Mouse (Mus musculus) gastrocnemius, postnatal 10 days (tissue): ENCODE results near the gene Ppm1h. TPM values are rescaled to one million over a fixed set of nuclear protein-coding genes. Genes with fewer than 3 reads are reported as not detected.

ENCODE experiments used
- DNase-seq: peaks from one replicate; pipeline ENCODE4 v3.0.0; 2021; ENCODE audit warnings: mixed read lengths
- total RNA-seq, 2 experiments: library from RNA; stranded (reverse); gene quantifications; 2 replicates each; pipeline ENCODE4 v1.2.3; 2021

Gene Ppm1h
- total RNA-seq, 2 experiments from 2014 or later, result 3.1 to 4.8 TPM

DNA sequence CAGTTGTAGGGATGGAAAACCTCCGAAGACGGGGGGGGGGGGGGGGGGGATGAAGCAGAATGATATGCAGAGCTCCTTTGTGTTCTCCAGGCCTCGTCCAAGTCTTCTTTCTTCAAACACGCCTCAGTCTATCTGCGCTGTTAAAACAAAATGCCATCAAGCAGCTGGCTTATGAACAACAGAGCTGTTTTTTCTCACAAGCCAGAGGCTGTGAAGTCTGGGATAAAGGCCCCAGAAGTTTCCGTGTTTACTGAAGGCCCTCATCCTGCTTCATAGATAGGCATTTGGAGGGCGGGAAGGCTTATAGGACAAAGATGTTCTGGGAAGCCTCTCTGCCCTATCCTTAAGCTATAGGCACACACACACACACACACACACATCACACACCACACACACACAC, 181.5 kb downstream of the Ppm1h start:
- no peak for DNase-seq

DNA sequence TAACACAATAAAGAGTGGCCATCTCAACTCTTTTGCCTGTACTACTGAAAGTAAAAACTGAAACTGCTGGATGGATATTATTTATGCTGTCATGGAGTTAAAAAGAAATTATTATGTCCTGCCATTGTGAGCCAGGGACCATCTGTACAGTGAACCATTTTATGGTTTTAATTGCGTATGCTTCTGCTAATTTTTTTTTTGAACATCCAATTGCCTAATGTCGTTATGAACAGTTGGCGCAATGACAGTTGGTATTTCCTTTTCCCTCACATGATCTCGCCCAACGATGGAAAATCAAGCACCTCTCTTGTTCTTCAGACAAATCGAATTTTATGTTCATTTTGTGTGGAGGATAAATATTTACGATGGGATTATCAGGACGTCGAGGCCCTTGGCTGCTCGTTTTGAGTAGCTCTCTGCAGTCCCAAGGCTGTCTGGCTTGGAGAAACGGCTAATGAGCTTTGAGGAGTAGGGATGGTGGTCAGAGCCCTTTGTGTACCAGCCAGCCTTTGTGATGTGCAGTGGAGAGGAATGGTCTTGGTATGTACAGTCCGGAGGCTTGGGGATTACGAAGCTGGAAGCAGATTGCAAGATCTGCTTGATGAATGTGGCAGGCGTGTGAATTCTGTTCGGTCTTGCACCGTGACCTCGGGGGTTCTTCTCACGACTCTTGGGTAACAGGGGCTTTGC, 183.3 kb downstream of the Ppm1h start:
- no peak for DNase-seq

- no peak for DNase-seq
These were observed 183.9 kb downstream of the Ppm1h start for GRCm38 (mm10) chr10:122862386-122863023.

DNA sequence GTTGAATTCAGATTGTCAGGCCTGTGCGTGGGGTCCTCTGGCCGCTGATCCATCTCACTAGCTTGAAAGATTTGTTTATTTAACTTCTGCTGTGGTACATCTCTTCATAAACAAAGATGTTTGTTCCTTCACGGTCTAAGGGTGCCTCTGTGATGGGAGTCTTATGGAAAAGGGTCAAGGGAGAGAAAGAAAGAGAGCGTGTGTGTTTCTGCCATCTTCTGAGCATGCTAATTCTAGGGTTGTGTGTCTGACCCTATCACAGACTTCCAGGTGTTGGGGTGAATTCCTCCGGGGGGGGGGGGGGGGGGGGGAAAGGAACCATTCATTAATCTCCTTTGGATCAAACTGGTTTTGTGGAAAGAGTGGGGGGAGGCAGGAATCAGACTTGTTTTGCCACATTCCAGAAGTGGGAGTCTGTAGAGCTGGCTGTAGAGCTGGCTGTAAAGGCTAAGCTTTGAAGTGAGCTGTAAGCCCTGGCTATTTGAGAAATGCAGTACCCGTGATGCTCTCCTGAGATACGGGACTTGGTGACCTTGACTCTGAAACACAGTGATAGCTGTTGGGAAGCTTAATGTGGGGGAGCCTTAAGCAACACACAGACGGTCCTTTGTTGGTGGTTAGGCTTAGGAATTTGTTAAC, 191.4 kb downstream of the Ppm1h start:
- no peak for DNase-seq

DNA sequence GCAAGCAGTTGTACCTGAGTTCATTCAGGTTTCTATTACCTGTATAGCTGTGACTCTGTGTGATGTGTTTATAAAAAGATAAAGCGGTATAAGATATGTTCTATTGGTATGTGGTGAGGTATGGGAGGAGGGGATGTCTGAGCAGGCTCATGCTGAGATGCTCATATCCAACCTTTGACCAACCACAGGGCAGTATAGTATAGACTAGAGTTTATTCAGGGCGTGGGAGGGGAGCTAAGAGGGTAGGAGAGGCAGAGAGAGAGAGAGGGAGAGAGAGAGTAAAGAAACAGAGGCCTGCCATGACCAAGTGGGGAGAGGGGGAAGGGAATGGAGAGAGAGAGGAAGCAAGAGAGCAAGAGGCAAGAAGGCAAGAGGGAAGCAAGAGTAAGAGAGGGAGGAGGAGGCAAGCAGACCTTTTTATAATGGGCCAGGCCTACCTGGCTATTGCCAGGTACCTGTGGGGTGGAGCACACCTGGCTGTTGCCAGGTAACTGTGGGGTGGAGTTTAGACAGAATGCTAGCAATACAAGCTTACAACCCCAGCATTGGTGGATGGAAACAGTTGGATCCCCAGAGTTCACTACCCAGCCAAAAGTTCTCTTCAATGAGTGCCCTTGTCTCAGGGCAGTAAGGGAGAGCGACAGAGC, 192.4 kb downstream of the Ppm1h start:
- no peak for DNase-seq

DNA sequence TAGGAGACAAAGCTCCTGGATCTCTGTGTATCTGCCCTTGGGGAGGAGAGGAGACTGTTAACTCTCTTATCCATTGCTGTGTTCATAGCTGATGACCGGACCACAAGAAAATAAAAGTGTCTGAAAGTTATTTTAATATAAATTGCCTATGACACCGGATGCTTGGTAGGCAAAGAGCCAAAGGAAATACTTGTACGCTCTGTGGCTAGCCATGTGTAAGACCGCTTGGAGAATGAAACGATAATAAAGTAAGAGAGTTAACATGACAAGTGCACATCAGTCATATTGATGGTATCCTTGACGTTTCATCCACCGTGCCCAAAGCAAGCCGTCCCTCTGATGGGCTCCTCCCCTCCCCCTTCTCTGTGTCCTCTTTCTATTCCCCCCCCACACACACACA, 194.2 kb downstream of the Ppm1h start:
- no peak for DNase-seq

DNA sequence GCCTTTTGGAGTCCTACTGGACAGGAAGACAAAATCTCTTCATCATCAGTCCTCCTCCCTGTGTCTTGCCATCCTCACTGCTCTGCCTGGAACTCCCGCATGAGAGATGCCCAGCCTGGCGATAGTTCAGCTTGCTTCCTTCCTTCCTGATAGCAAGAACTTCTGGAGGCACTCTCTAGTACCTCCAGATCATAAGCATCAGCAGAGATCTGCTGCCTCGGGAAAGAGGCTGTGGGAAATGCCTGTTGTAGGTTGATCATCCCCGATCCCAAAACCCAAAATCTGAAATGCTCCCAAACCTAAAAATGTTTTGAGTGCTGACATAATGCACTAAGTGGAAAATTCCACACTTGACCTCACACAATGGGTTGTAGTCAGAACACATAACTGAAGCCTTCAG, 198.4 kb downstream of the Ppm1h start:
- no peak for DNase-seq

DNA sequence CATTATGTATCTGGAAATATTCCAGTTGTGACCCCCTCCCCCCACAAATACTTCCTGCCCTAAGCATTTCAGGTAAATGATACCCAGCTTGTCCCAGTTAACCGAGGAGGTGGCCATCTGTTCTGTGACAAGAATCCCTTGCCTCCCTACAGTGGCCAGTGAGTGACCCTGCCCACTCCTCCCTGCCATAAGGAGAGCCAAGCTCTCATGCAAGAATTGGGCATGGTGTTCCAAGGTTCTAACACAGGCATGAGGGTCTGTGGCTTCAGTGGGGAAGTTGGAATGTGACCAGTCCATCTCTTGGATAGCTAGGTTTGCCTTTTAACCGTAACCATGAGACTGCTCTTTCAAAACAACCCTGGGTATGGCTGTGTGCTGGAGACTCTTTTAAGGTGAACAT, 198.9 kb downstream of the Ppm1h start:
- DNase-seq, result no peak

GRCm38 (mm10) chr10:122881456-122881855, 202.9 kb downstream of the Ppm1h start:
- DNase-seq, result no peak

DNA sequence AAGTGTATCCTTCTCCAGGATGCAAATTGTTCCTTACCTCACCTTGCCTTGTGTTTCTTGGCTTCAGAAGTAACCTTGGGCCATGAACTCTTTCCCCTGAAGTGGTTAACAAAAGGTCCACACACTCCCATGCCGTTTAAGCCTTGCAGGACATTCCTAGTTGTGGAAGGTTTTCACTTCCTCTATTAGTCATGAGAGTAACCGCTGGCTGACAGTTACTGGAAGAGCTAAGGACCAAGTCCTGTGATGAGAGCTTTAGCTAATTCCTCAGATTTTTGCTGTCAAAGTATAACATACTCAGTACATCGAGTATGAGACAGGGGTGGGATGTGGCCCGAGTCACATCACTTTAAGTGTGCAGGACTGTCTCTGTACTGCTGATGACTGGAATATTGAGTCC, 204.1 kb downstream of the Ppm1h start:
- DNase-seq, result no peak

DNA sequence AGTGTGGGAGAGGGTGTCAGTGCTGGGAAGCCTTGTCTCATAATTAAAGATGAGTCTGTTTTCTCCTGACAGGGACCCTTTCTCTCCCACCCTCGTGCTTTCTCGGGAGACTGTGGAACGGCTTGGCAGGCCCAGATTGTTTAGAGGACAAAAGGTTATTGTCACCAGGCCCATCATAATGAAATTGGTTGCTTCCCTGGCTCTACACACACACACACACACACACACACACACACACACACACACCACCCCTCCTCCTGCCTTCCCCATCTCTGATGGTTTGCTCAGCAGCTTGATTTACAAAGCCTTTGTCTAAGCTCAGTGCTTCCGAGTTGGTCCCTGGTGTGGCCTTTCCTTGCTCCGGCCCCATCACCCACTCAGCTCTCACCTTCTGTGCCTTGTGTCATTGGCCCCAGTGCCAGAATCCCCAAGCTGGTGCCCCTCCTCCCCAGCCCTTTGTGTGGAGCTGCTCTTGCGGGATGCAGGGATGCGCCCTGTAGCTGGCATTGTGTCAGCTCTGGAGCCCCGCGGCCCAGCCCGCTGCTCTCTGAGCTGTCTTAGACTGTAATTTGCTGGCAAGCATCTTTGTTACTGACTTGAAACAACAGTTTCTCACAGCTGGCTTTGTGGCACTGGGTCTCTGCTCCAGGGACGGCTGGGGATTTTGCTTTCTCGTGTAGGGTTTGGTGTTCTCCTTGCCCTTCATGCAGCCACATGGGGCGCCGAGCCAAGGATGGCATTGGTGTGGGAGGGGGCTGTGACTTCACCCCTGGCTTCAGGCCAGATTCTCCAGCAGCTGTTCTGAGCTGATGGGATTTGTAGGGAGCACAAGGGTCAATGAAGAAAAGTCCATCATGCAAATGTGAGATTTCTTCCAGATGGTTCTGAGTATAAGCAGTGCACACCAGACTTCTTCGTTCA, 205.5 kb downstream of the Ppm1h start:
- peak; percentile 78 for DNase-seq

DNA sequence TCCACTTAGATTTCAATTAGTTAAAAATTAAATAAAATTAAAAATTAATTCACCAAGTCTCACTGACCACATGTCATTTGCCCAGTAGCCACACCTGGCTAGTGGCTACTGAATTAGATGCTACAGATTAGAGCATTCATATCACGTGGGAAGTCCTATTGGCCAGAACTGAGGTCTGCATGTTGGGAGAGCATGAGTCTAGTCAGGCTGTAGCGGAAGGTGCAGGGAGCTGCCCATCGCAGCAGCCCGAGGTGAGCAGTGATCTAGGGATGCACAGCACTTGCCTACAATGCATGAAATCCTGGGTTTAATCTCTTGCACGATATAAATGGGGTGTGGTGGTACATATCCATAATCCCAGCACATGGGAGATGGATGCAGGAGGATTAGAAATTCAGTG, 206.7 kb downstream of the Ppm1h start:
- no peak for DNase-seq

DNA sequence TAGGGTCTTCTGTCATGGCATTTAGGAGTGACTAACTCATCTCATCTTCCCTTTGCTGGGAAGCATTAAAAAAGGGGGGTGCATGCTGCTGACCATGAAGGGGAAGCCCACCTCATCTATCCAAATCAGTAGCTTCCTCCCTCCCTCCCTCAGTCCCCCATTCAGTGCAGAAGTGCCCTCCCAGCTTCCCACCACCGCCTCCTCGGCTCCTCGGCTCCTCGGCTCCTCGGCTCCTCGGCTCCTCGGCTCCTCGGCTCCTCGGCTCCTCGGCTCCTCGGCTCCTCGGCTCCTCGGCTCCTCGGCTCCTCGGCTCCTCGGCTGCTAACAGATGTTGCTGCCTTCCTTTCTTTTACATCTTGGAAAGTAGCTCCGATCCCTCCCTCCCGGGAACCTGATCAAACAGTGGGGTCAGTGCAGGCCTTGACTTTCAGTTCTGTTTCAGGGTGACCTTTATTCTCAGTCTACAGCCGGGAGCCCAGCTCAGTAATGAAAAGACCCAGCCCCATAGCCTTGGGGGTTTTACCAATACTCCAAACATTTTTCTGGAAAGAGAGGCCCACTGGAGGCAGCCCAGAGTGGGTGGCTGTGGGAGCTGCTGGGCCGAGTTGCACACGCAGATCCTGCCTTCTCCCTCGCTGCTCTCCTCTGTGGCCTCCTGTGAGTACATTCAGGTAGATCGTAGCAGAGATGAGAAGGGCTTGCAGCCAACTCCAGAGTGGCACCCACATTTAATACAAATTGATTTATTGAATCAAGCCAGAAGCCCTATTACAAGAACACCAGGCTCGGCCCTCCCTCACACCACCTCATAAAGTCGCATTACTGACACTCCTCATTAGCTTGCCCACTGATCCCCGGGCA, 207.7 kb downstream of the Ppm1h start:
- peak; percentile 46 for DNase-seq

GRCm38 (mm10) chr10:122886916-122887527, 208.5 kb downstream of the Ppm1h start:
- DNase-seq, result no peak

- no peak for DNase-seq
These were observed 209.1 kb downstream of the Ppm1h start for GRCm38 (mm10) chr10:122887528-122888183.

DNA sequence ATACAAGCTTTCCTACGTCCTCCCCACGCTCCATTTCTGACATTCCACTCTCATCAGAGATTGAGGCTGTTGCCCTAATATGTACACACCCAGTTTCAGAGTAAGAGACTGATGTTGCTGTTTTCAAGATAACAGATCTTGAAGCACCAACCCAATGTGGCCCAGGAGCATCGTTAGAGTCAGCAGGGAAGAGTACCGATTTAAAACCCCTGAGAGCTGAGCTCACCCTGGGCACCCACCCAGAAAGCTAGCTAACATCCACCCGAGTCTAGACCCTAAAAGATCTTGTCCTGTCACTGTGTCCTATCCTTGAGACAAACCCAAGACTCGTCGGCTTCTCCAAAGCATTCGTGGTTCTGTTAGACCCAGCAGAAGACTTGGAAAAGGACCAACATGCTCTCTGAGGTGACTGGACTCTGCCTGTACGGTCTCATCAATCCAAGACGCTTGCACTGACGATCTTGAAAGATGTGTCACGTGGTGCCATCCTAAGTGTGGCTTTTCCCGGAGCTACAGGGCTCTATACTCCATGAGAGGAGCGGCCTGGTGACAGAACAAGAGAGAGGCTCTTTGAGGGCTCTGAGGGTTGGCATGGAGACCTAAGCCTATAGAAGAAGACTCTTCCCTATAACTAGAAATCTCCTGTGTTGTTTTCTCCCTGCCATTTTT, 212.3 kb downstream of the Ppm1h start:
- DNase-seq, result no peak

GRCm38 (mm10) chr10:122891461-122891860, 212.9 kb downstream of the Ppm1h start:
- DNase-seq, result no peak

DNA sequence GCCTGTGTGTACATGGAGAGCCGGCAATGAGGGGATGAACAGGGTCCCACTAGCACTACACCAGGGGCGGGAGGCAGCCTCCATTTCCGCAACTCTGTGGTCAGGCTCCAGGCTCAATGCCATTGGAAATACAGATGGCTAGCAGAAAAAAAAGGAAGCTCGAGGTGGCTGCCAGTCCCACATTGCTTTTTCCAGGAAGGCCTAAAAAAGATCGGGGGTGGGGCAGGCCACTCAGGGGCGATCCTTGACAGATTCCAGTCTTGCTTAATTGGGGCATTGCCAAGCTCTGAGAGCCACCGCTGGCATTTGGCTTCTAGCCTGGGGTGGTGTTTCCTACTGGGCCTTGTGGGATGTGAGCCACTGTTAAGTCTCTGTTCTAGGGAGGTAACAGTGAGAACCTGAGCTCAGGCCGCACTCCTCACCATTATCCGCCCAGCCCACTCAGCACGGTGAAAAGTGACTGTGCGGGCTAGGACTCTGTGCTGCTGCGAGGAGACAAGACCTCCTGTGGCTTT, 216.1 kb downstream of the Ppm1h start:
- DNase-seq, result peak; percentile 48

GRCm38 (mm10) chr10:122895121-122895770, 216.7 kb downstream of the Ppm1h start:
- DNase-seq, result peak; percentile 61
